Mouse (Mus musculus) gastrocnemius, adult 2 months (tissue): ENCODE measurements around the gene Phgr1. TPM values are rescaled to one million over a fixed set of nuclear protein-coding genes. Genes with fewer than 3 reads are reported as not detected.

Experiments used
- DNase-seq: peaks from one replicate; pipeline ENCODE4 v3.0.0; 2022
- H3K27ac ChIP-seq: fragments of 200-600 bp; 2 replicates; pipeline ENCODE4 v1.8.1; 2022; ENCODE audit warnings: mild to moderate bottlenecking
- H3K4me3 ChIP-seq: fragments of 200-600 bp; 2 replicates; pipeline ENCODE4 v1.8.1; 2022; ENCODE audit warnings: mild to moderate bottlenecking, moderate library complexity
- CTCF ChIP-seq: fragments of 200-600 bp; IDR thresholded peaks from 2 replicates; pipeline ENCODE4 v1.8.1; 2022; ENCODE audit warnings: antibody characterized with exemption, mild to moderate bottlenecking, moderate library complexity
- intact Hi-C: fragments of 180-260 bp; cut with DNase I; formaldehyde crosslinking; loops from one replicate; pipeline ENCODE4 v1.15.1; 2025
- total RNA-seq, 2 experiments: library from RNA; stranded (reverse); gene quantifications; 2 replicates each; pipeline ENCODE4 v1.2.3; 2021

The Phgr1 gene
- total RNA-seq, 2 experiments from 2014 or later: not detected

- no peak for TF ChIP-seq CTCF
- DNase-seq: no peak
- intact Hi-C loops: loop anchor here (5.0 to 10.0 kb wide), 3 partner anchors 41 to 444 kb away; partner anchors contain the start of gene Bmf
- H3K4me3 ChIP-seq: no peak overlapping the region
- no peak overlapping the region for H3K27ac ChIP-seq
Measured at GRCm38 (mm10) chr2:118741183-118741582, 31.4 kb upstream of the Phgr1 start.

DNA sequence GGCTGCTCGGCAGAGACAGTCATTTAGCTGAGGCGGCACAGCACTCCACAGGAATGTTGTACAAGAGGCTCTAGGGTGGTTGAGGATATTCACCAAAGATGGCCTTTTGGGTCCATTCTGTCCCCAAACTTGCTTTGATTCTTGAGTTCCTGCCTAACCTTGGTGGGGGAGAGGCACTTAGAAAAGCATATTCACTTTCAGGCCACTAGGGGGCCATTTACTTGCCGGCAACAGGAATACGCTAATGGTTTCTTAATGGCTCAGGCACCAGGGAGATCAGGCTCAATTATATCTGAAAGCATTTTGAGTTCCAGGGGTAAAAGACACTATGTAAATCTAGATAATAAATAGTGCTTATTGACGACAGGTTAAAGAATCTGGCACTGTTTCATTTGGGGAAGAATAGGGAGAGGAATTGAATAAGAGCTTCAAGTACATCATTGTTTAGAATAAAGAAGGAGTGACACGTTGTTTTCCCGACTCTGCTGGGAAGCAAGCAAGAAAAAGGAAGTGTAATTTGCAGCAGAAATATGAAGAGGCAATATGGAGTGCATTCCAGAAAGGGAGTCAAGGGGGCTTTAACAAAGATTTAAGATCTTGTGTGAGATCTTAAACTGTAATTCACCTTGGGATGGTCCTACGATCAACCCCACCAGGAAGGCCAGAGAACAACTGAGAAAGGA is 29.2 kb upstream of the Phgr1 start:
- peak; percentile 90 for TF ChIP-seq CTCF
- intact Hi-C loops: loop anchor here (1.0 to 10.0 kb wide), 4 partner anchors 19 to 441 kb away; partner anchors contain the start of genes Bmf and Ccdc9b
- no peak for DNase-seq
- Histone ChIP-seq H3K4me3 (no peak overlapping the region), H3K27ac (no peak overlapping the region)

DNA sequence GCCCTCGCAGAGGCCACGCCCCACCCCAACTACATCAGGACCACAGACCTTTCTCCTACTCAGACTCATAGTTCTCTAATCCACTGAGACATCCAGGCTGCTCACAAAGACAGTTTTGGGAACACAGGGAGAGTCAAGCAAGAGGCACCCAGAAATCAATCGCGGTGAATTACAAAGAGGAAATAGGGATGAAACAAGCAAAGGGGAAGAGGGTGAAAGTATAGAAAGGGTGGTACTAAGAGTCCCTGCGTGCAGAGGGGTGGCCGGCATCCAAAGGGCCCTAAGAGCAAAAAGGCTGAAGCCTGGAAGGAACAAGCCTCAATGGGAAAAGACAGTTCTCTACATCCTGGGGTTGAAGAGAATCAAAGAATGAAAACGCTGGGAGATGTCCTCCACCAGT is 27.9 kb upstream of the Phgr1 start:
- Histone ChIP-seq H3K27ac (peak overlapping the region; percentile 77; the same call in 1 of the 2 replicates), H3K4me3 (peak overlapping the region; percentile 94)
- DNase-seq: no peak
- intact Hi-C loops: loop anchor here (5.0 to 10.0 kb wide), 3 partner anchors 38 to 440 kb away; partner anchors contain the start of gene Bmf
- TF ChIP-seq CTCF: no peak

DNA sequence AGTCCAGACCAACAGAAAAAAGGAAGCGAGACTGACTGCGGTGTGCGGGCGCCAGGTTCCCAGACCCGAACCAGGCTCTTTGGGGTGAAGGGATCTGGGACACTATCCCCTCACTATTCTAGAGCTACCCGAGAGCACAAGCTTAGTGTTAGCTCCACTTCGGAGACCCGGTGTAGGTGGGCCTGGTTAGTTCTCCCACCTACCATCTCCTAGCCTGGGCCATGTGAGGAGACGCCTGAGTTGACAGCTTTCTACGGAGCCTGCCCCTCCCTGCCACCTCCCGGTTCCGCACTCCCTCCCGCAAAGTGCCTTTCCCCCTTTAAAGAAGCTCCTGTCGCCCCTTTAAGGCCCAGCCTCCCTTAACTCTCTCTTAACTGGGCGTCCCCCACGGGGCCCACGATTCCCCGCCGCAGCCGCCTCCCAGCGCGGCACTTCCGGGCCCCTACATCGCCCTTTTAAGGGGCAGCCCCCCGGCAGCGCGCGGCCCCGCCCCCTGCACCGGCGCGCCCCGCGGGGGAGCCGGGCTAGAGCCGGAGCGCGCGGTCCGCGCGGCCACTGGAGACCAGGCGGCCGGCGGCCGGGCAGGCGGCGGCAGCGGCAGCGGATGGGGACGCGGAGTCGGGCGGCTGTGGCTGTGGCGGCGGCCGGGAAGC is 27.2 kb upstream of the Phgr1 start, which contains the start of gene Inafm2:
Gene Inafm2 (plus strand): TSS at position 527 of the 653 bp plus-strand sequence.
- intact Hi-C loops: loop anchor here (10.0 kb wide), 2 partner anchors 201 to 439 kb away; partner anchors contain the start of gene Bmf
- peak; percentile 96 for DNase-seq

GRCm38 (mm10) chr2:118745915-118746901 is 26.4 kb upstream of the Phgr1 start:
- peak; percentile 52 for DNase-seq

More for the DNA sequence above, 27.2 kb upstream of the Phgr1 start, which contains the start of gene Inafm2:
- Histone ChIP-seq H3K4me3 (peak within 1 kb of the TSS; percentile 94), H3K27ac (peak within 1 kb of the TSS; percentile 83)
- TF ChIP-seq CTCF: no peak

GRCm38 (mm10) chr2:118747301-118747960 is 25.1 kb upstream of the Phgr1 start:
- intact Hi-C loops: loop anchor here (10.0 kb wide), 2 partner anchors 203 to 437 kb away; partner anchors contain the start of gene Bmf
- peak overlapping the region; percentile 94 for H3K4me3 ChIP-seq
- no peak overlapping the region for H3K27ac ChIP-seq

More at GRCm38 (mm10) chr2:118745915-118746901, 26.4 kb upstream of the Phgr1 start:
- Histone ChIP-seq H3K4me3 (peak overlapping the region; percentile 94), H3K27ac (peak overlapping the region; percentile 83)
- TF ChIP-seq CTCF: no peak
- intact Hi-C loops: loop anchor here (1.0 to 10.0 kb wide), 3 partner anchors 15 to 439 kb away; partner anchors contain the start of gene Bmf

GRCm38 (mm10) chr2:118749341-118749884 is 23.2 kb upstream of the Phgr1 start:
- no peak overlapping the region for H3K27ac ChIP-seq
- H3K4me3 ChIP-seq: no peak overlapping the region
- intact Hi-C loops: loop anchor here (10.0 kb wide), 2 partner anchors 205 to 435 kb away; partner anchors contain the start of gene Bmf
- no peak for TF ChIP-seq CTCF
- no peak for DNase-seq

More at GRCm38 (mm10) chr2:118747301-118747960, 25.1 kb upstream of the Phgr1 start:
- DNase-seq: peak; percentile 48
- TF ChIP-seq CTCF: no peak

GRCm38 (mm10) chr2:118750476-118750875 is 22.1 kb upstream of the Phgr1 start:
- Histone ChIP-seq H3K4me3 (no peak overlapping the region), H3K27ac (no peak overlapping the region)
- TF ChIP-seq CTCF: no peak
- intact Hi-C loops: no loop called here
- no peak for DNase-seq

DNA sequence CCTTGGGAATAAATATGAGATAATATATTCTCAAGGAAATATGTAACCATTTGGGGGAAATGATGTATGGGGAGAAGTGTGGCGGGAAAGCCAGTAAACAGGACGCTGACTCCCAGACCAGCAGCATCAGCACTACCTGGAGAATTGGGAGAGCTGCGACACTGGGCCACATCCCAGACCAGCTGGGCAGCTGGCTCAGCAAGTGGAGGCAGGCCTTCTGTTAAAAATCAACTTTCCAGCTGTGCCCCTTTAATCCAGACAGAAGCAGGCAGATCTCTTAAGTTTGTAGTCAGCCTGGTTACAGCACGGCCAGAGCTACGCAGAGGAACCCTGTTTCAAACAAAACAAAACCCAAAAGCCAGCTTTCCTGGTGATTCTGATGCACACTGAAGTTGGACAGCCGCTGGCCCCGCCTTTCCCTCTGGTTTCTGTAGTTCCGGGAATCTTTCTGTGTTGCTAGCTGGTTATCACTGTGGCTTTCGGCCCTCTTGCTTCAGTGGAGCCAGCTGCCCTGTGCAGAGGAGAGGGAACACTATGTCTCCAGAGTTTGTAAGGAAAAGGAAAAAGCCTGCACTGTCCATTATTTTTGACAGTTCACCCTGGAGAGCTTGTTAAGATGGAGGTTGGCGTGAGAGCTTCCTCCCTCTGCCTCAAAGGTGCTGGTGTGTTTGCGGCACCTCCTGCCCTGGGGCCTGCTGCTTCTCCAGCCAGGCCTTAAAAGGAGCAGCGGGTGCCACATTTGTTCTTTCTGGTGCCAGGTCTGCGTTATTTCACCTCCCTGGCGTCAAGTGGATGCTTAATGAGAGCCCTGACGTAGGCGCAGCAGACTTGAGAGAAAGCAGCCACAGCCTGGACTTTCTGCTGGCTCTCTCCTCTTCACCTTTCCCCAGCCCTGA is 20.4 kb upstream of the Phgr1 start:
- intact Hi-C loops: no loop called here

DNA sequence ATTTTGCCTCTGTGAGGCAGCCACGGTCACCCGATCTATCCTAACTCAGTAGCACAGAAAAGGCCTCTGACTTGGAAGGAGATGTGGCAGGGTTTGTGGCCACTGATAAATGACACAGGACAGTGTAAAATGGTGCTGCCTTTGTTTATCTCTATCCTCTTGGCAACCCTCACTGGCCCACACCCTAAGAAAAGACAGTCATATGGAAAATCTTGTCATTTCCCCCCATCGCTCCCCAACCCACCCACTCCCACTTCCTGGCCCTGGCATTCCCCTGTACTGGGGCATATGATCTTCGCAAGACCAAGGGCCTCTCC is 19.8 kb upstream of the Phgr1 start:
- H3K4me3 ChIP-seq: no peak overlapping the region
- intact Hi-C loops: no loop called here
- H3K27ac ChIP-seq: no peak overlapping the region
- no peak for DNase-seq
- TF ChIP-seq CTCF: no peak

More for the DNA sequence above, 20.4 kb upstream of the Phgr1 start:
- no peak for DNase-seq
- Histone ChIP-seq H3K27ac (no peak overlapping the region), H3K4me3 (no peak overlapping the region)
- no peak for TF ChIP-seq CTCF
